Mouse (Mus musculus) 3T3-L1 (cell line): Measurements from ENCODE around the gene Gmfb.
"Not testable (repeated sequence)": the region's sequence is repeated elsewhere in the genome, so short reads cannot be mapped to it uniquely, and the experiment has no call there.

ENCODE experiments used
- DNase-seq: peaks from one replicate; pipeline ENCODE4 v3.0.0-alpha.2; 2015; ENCODE audit warnings: low read depth, low spot score

Gene Gmfb

GRCm38 (mm10) chr14:46821873-46822716 is at the start of gene Gmfb:
Gene Gmfb, minus strand, starts transcription at chr14:46822242.
- DNase-seq, result peak; percentile 78

GRCm38 (mm10) chr14:46862922-46863321 is 40.9 kb upstream of the Gmfb start:
- DNase-seq, result no peak

GRCm38 (mm10) chr14:46853677-46854076 is 31.6 kb upstream of the Gmfb start:
- DNase-seq, result no peak

- DNase-seq, result no peak
Observed at GRCm38 (mm10) chr14:46849769-46850168, 27.7 kb upstream of the Gmfb start.

GRCm38 (mm10) chr14:46848736-46849135 is 26.7 kb upstream of the Gmfb start:
- DNase-seq, result no peak

GRCm38 (mm10) chr14:46848063-46848590 is 26.1 kb upstream of the Gmfb start:
- DNase-seq, result no peak

GRCm38 (mm10) chr14:46845706-46846105 is 23.7 kb upstream of the Gmfb start:
- DNase-seq, result no peak

GRCm38 (mm10) chr14:46839326-46839725 is 17.3 kb upstream of the Gmfb start:
- DNase-seq, result no peak

- DNase-seq, result peak; percentile 13
Observed at GRCm38 (mm10) chr14:46832354-46833272, 10.6 kb upstream of the Gmfb start.

- DNase-seq, result peak; percentile 96
Observed at GRCm38 (mm10) chr14:46831837-46832333, 9.8 kb upstream of the Gmfb start, which contains the start of gene Cgrrf1. Gene Cgrrf1, plus strand, starts transcription at chr14:46832125.

- peak; percentile 14 for DNase-seq
Observed at GRCm38 (mm10) chr14:46831295-46831694, 9.3 kb upstream of the Gmfb start.

GRCm38 (mm10) chr14:46827430-46827829 is 5.4 kb upstream of the Gmfb start:
- no peak for DNase-seq

GRCm38 (mm10) chr14:46823996-46824395 is 2.0 kb upstream of the Gmfb start:
- DNase-seq, result no peak

GRCm38 (mm10) chr14:46821271-46821872 is 670 bp downstream of the Gmfb start:
- DNase-seq, result peak; percentile 60

GRCm38 (mm10) chr14:46819961-46820360 is 2.1 kb downstream of the Gmfb start:
- DNase-seq, result not testable (repeated sequence)

- DNase-seq, result no peak
Observed at GRCm38 (mm10) chr14:46818743-46819142, 3.3 kb downstream of the Gmfb start.

- DNase-seq, result no peak
Observed at GRCm38 (mm10) chr14:46816916-46817622, 5.0 kb downstream of the Gmfb start.

GRCm38 (mm10) chr14:46815640-46816039 is 6.4 kb downstream of the Gmfb start:
- no peak for DNase-seq

- no peak for DNase-seq
Observed at GRCm38 (mm10) chr14:46807927-46808326, 14.1 kb downstream of the Gmfb start.

GRCm38 (mm10) chr14:46806186-46806585 is 15.9 kb downstream of the Gmfb start:
- DNase-seq, result no peak

- no peak for DNase-seq
Observed at GRCm38 (mm10) chr14:46803791-46804190, 18.3 kb downstream of the Gmfb start.
